Mouse (Mus musculus): Measurements from ENCODE around the gene Decr2. TPM values are rescaled to one million over a fixed set of nuclear protein-coding genes. Genes with fewer than 3 reads are reported as not detected.
"Not testable (repeated sequence)": the region's sequence is repeated elsewhere in the genome, so short reads cannot be mapped to it uniquely, and the experiment has no call there.

Gene Decr2
- polyA plus RNA-seq, 1 experiment from 2014 or later, result 34.0 TPM

DNA sequence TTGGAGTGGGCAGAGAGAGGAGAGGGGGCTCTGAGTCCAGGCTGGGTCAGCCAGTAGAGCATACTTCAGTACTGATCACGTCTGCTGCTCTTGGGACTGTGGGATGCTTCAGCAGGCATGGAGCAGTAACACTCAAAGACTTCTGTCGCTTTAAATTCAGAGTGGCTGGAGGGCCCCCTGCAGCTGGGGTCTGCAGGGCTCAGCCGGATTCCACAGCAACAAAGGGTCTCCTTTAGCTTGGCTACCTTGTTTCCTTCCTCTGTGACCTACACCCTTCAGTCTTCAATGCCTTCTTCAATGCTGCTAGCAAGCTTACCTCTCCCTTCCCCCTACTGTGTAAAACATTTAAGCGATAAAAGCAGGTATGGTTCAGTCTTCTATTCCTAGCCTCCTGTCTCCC lies 20.9 kb upstream of the Decr2 start:
- 3% methylated on average over 4 of the region's 4 CpGs for WGBS
- Histone ChIP-seq H3K36me3 (no peaks in the 10 kb centered on the region), H3K27me3 (peaks cover 62% of the 10 kb centered on the region), H3K4me1 (peaks cover 13% of the 10 kb centered on the region), H3K27ac (no peak overlapping the region), H3K4me2 (no peak overlapping the region), H3K9ac (no peak overlapping the region), H3K9me3 (no peaks in the 10 kb centered on the region), H3K4me3 (no peak overlapping the region)
- ATAC-seq (ENCODE audit: borderline replicate concordance, extremely low read depth, low FRiP score, low TSS enrichment), result no peak

DNA sequence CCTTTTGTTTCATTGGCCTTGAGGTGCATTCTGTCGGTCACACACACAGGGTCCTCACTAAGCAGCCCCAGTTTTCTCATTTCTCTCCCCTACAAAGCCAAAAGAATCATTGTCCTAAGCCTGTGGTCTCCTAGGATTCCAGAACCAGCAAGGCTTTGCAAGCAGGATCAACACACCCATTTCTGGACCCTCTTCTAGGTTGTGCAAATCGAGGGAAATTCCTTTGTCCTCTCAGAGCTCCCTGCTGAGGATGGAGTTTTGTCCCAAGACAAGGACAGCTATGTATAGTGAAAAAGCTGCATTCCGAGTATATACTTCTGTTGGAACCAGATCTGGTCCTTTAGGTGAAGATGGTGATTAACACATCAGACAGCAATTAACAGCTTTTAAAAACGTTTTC lies 20.0 kb upstream of the Decr2 start:
- Histone ChIP-seq H3K4me3 (no peak overlapping the region), H3K27ac (no peak overlapping the region), H3K9ac (no peak overlapping the region), H3K9me3 (no peaks in the 10 kb centered on the region), H3K36me3 (no peaks in the 10 kb centered on the region), H3K4me2 (no peak overlapping the region), H3K4me1 (peaks cover 13% of the 10 kb centered on the region), H3K27me3 (peaks cover 54% of the 10 kb centered on the region)
- no peak for ATAC-seq (ENCODE audit: borderline replicate concordance, extremely low read depth, low FRiP score, low TSS enrichment)
- WGBS, result 27% methylated on average over 4 of the region's 4 CpGs

DNA sequence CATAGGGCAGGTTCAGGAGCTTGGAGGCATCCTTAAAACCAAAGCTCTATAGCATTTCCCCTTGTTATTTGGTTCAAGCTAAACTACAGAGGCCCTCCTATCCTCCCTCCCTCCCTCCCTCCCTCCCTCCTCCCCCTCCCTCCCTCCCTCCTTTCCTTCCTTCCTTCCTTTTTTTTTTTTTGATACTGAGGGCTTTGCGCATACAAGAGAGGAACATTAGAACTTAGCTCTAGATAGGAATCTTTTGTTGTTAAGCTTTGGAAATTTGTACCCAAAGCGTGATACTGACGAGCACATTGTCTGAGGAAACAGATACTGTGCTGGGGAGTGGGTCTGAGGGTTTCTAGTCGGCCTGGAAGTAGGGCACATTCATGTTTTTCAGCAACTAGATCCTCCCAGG lies 15.5 kb upstream of the Decr2 start:
- no peak overlapping the region for H3K4me2 ChIP-seq
- no peak for ATAC-seq (ENCODE audit: borderline replicate concordance, extremely low read depth, low FRiP score, low TSS enrichment)
- no peak overlapping the region for H3K4me3 ChIP-seq
- H3K36me3 ChIP-seq, result no peaks in the 10 kb centered on the region
- 61% methylated on average over 4 of the region's 4 CpGs for WGBS
- H3K9me3 ChIP-seq, result no peaks in the 10 kb centered on the region
- no peak overlapping the region for H3K9ac ChIP-seq
- H3K4me1 ChIP-seq, result no peaks in the 10 kb centered on the region
- H3K27ac ChIP-seq, result no peak overlapping the region
- H3K27me3 ChIP-seq, result peaks cover 11% of the 10 kb centered on the region

DNA sequence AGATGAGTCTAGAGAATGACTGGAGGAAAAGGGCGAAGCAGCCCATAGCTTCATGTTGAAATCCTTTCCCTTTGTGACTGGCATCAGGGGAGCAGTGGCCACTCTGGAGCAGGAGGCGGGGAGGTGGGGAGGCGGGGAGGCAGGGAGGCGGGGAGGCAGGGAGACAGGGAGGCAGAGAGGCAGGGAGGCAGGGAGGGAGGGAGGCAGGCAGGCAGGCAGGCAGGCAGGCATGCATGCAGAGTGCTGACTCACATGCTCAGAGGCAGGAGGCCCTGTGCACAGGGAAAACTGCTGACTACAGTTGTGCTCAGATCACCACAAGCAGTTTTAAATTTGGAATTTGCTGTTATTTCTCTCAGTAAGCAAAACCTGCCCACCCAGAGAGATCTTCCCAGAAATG lies 11.3 kb upstream of the Decr2 start:
- H3K27me3 ChIP-seq, result 0 out of 2 replicates have a peak, but pooled peaks cover 3% of the 10 kb centered on the region
- no peak for ATAC-seq (ENCODE audit: borderline replicate concordance, extremely low read depth, low FRiP score, low TSS enrichment)
- H3K4me3 ChIP-seq, result no peak overlapping the region
- H3K4me1 ChIP-seq, result no peaks in the 10 kb centered on the region
- no peak overlapping the region for H3K9ac ChIP-seq
- no peaks in the 10 kb centered on the region for H3K9me3 ChIP-seq
- H3K4me2 ChIP-seq, result no peak overlapping the region
- no peak overlapping the region for H3K27ac ChIP-seq
- 42% methylated on average over 4 of the region's 4 CpGs for WGBS
- no peaks in the 10 kb centered on the region for H3K36me3 ChIP-seq

DNA sequence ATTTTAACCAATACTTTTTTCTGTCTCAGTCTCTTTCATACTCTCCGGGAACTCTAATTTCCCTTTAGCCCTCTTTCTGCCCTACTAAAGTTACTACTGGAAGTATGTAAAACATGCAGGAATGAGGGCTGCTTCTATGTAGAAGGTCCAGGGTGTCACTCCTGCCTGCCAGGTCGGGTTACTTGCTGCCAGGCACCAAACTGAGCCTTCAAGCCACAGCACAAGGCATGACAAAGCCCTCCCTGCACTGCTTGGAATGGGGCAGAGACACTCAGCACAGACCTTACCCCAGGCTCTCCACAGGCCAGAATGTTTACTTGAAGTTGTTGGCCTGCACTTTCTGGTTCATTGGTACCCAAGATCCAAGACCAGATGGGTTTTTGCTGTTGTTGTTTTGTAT lies 10.0 kb upstream of the Decr2 start:
- no peaks in the 10 kb centered on the region for H3K36me3 ChIP-seq
- no peaks in the 10 kb centered on the region for H3K4me1 ChIP-seq
- no peak for ATAC-seq (ENCODE audit: borderline replicate concordance, extremely low read depth, low FRiP score, low TSS enrichment)
- H3K27me3 ChIP-seq, result 0 out of 2 replicates have a peak, but pooled peaks cover 2% of the 10 kb centered on the region
- H3K9me3 ChIP-seq, result no peaks in the 10 kb centered on the region
- 49% methylated on average over 2 of the region's 2 CpGs for WGBS
- no peak overlapping the region for H3K4me3 ChIP-seq
- no peak overlapping the region for H3K9ac ChIP-seq
- H3K4me2 ChIP-seq, result no peak overlapping the region
- no peak overlapping the region for H3K27ac ChIP-seq

DNA sequence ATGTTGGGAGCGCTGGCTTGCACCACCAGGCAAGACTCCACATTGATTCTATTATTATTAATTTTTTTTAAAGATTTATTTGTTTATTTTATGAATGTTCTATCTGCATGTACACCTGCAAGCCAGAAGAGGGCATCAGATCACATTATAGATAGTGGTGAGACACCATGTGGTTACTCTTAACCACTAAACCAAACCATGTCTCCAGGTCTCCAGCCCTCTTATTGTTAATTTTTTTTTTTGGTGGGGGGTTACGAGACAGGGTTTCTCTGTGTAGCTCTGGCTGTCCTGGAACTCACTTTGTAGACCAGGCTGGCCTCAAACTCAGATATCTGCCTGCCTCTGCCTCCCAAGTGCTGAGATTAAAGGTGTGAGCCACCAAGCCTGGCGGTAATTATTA lies 9.2 kb upstream of the Decr2 start:
- not testable (repeated sequence) for H3K36me3 ChIP-seq

DNA sequence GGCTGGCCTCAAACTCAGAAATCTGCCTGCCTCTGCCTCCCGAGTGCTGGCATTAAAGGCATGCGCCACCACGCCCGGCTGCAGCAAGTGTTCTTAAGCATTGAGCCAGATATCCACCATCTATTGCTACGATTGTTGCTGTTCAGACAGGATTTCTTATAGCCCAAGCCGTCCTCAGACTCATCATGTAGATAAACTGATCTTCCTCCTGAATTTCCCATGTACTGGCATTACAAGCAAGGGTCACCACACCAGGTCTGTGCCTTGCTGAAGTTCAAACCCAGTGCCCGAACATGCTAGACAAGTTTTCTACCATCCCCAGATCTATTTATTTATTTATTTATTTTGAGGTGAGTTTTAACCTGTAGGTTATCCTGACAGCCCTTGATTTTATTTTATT lies 8.3 kb upstream of the Decr2 start:
- Histone ChIP-seq H3K9ac (no peak overlapping the region), H3K4me3 (no peak overlapping the region), H3K27me3 (no peaks in the 10 kb centered on the region), H3K36me3 (no peaks in the 10 kb centered on the region), H3K4me2 (no peak overlapping the region), H3K4me1 (0 out of 2 replicates have a peak, but pooled peaks cover 10% of the 10 kb centered on the region), H3K27ac (no peak overlapping the region), H3K9me3 (no peaks in the 10 kb centered on the region)
- no peak for ATAC-seq (ENCODE audit: borderline replicate concordance, extremely low read depth, low FRiP score, low TSS enrichment)
- WGBS, result 84% methylated on average over 7 of the region's 7 CpGs

More for the DNA sequence above, 9.2 kb upstream of the Decr2 start:
- not testable (repeated sequence) for ATAC-seq (ENCODE audit: borderline replicate concordance, extremely low read depth, low FRiP score, low TSS enrichment); H3K9me3 ChIP-seq; H3K9ac ChIP-seq; H3K27ac ChIP-seq; H3K27me3 ChIP-seq; H3K4me3 ChIP-seq; H3K4me2 ChIP-seq; H3K4me1 ChIP-seq
- WGBS, result 65% methylated on average over 3 of the region's 3 CpGs

DNA sequence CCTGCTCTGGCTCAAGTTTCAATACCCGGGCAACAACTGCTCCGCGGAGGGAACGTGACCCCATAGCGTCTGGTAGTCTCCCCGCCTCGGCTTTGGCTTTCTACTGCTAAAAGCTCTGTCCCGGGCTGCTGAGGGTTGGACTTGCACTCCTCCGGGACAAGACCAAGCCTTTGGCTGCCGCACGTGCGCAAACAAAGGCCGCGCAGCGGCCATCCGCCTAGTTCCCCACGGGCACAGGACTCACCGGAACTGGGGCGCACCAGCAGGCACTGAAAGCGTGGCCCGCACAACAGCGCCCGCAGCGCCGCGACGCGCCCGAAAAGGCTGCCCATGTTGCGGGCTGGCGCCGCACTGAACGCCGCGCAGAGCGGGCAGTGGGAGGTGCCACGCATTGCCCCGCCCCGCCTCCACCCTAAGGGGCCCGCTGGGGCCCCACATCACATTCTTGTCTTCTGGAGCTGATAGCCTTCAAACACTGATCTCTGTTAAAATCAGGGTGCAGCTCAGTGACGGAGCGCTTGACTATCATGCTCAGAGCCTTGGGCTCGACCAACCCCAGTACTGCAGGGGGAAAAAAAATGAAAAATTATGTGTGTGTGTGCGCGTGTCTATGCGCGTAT lies 5.1 kb upstream of the Decr2 start, which contains the start of gene Nme4:
TSS of gene Nme4 (minus strand) at position 482 of the 620 bp plus-strand sequence.
- Histone ChIP-seq H3K36me3 (peaks cover 5% of the 10 kb centered on the region; the same call in 1 of the 2 replicates), H3K9me3 (no peaks in the 10 kb centered on the region), H3K4me3 (peak within 1 kb of the TSS; percentile 68), H3K27ac (peak within 1 kb of the TSS; percentile 72), H3K27me3 (no peaks in the 10 kb centered on the region), H3K9ac (peak within 1 kb of the TSS; percentile 74), H3K4me2 (peak within 1 kb of the TSS; percentile 83), H3K4me1 (0 out of 2 replicates have a peak, but pooled peaks cover 10% of the 10 kb centered on the region)
- peak; percentile 68 for ATAC-seq (ENCODE audit: borderline replicate concordance, extremely low read depth, low FRiP score, low TSS enrichment)
- 1% methylated on average over 47 of the region's 47 CpGs for WGBS

DNA sequence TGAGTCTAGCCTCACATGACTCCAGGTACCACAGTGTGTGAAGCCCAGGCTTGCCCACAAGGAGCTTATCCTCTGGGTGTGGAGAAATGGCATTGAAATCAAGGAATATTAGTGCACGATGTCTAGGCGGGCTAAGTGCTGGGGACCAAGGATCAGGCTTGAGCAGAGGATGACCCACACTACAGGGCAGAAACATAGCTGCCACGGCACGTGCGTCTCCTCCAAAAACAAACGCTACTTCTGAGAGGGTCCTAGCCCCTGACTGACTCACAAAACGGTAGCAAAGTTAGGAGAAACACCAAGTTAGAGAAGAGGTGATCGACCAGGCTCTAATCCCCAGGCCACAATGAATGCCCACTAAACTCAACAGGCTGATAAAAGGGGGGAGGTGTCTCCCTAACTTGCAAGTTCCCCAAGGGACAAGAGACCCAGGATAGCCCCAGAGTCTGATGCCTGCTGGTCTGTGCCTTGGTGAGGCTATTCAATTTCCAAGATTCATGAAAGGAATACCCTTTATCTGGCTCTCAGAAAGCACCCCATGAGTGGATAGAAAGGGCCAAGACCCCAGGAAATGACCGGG lies 4.5 kb upstream of the Decr2 start:
- no peaks in the 10 kb centered on the region for H3K9me3 ChIP-seq
- H3K36me3 ChIP-seq, result peaks cover 5% of the 10 kb centered on the region; the same call in 1 of the 2 replicates
- peaks cover 12% of the 10 kb centered on the region; the same call in 1 of the 2 replicates for H3K4me1 ChIP-seq
- H3K27ac ChIP-seq, result peak overlapping the region; percentile 72
- H3K9ac ChIP-seq, result peak overlapping the region; percentile 74
- peak overlapping the region; percentile 68 for H3K4me3 ChIP-seq
- ATAC-seq (ENCODE audit: borderline replicate concordance, extremely low read depth, low FRiP score, low TSS enrichment), result no peak
- peak overlapping the region; percentile 83 for H3K4me2 ChIP-seq
- H3K27me3 ChIP-seq, result no peaks in the 10 kb centered on the region
- 19% methylated on average over 9 of the region's 9 CpGs for WGBS

DNA sequence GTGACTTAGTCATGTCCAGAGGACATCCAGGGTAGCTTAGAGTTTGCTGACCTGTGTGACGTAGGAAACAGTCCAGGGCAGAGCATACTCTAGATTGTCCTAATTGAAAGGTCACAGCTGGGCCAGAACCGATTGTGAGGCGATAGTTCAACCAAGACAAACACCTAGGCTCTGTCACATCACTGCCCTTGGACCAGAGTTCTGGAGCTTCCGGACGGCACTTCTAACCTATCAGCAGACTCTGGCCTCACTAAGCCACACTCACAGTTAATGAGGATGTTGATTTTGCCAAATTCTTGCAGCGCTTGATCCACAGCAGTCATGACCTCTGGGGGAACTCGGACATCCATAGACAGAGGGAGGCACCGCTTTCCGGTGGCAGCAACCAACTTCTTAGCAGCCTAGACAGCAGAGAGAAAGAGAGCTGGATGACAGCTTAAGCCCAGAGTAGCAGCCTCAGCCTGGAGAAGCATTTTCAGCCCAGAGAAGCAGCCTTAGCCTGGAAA lies 3.0 kb downstream of the Decr2 start:
- no peak overlapping the region for H3K27ac ChIP-seq
- no peak overlapping the region for H3K4me2 ChIP-seq
- no peaks in the 10 kb centered on the region for H3K27me3 ChIP-seq
- peaks cover 4% of the 10 kb centered on the region; the same call in 1 of the 2 replicates for H3K4me1 ChIP-seq
- WGBS, result 76% methylated on average over 9 of the region's 9 CpGs
- no peak overlapping the region for H3K9ac ChIP-seq
- ATAC-seq (ENCODE audit: borderline replicate concordance, extremely low read depth, low FRiP score, low TSS enrichment), result no peak
- H3K9me3 ChIP-seq, result no peaks in the 10 kb centered on the region
- H3K36me3 ChIP-seq, result peaks cover 5% of the 10 kb centered on the region; the same call in 1 of the 2 replicates
- no peak overlapping the region for H3K4me3 ChIP-seq

DNA sequence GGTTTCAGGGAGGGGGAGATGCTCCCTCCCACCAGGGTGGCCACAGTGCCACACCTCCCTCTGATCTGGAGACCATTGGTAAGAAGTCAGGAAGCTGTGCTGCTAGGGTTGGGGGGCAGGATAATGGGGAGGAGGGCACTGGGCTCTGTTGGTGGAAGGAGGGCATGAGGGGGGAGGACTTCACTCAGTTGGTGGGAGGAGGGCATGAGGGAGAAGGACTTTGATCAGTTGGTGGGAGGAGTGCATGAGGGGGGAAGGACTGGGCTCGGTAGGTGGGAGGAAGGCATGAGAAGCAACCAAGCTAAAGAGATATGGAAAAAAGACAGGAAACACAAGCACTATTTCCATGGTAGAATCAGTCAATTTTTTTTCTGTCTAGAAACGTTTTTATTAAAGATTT lies 9.3 kb downstream of the Decr2 start:
- Histone ChIP-seq H3K27ac (no peak overlapping the region), H3K4me2 (no peak overlapping the region), H3K4me1 (no peaks in the 10 kb centered on the region), H3K9me3 (no peaks in the 10 kb centered on the region), H3K4me3 (no peak overlapping the region), H3K9ac (no peak overlapping the region), H3K36me3 (peaks cover 3% of the 10 kb centered on the region; the same call in 1 of the 2 replicates), H3K27me3 (no peaks in the 10 kb centered on the region)
- 32% methylated on average over 2 of the region's 2 CpGs for WGBS
- no peak for ATAC-seq (ENCODE audit: borderline replicate concordance, extremely low read depth, low FRiP score, low TSS enrichment)

DNA sequence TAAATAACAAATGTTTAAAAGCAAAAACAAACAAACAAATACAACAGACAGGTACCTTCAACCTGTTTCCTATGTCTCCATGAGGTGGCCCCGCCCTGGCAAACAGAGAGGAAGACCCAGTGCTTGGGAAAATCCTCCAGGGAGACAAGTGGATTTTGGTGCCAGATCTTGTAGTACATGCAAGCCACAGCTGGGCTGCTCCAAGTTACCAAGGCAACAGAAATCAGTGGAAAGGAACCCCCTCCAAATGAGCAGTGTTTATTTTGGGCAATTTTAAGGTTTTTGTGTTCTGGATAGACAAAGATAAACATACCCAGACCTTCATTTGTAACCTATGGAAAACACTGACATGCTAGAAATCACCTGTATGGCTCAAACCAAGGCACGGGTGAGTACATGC lies 11.3 kb downstream of the Decr2 start:
- Histone ChIP-seq H3K9ac (no peak overlapping the region), H3K27me3 (no peaks in the 10 kb centered on the region), H3K27ac (no peak overlapping the region), H3K4me2 (no peak overlapping the region), H3K9me3 (no peaks in the 10 kb centered on the region), H3K4me3 (no peak overlapping the region), H3K4me1 (no peaks in the 10 kb centered on the region), H3K36me3 (peaks cover 3% of the 10 kb centered on the region; the same call in 1 of the 2 replicates)
- no peak for ATAC-seq (ENCODE audit: borderline replicate concordance, extremely low read depth, low FRiP score, low TSS enrichment)
- WGBS, result 69% methylated on average over 2 of the region's 2 CpGs
